Mouse (Mus musculus): ENCODE measurements around the gene Pgghg. TPM values are rescaled to one million over a fixed set of nuclear protein-coding genes. Genes with fewer than 3 reads are reported as not detected.

Pgghg gene
- polyA plus RNA-seq, 1 experiment from 2014 or later, result 22.6 TPM

DNA sequence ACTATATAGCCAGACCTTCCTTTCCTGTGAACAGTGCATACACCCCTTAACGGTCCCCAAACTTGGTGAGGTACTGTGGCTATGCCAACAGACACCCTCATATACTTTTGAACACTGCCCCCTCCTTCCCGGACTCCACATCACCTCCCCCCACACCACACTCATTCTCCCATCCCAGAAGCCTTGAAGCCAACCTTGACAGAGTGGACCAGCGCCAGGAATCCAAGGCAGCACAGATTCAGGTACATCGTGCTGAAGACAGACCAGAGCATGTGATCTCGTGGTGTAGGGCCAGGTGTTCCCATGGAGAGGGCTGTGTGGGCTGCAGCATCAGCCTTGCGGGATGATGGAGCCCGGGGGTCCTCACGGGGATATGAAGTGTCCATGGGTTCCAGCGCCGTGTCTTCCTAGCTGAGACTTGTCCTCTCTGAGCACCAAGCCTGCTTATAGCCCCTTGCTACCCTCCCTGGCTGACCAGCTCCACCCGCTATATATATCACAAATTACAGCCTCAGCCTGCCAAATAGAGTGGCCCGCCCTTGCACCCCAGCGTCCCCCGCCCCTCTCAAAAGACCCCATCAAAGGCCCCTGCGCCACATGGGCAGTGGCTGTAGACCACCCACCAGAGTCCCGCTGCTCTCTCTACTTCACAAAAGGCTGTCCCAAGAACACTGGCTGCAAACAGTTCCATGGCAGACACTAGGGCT, 8.8 kb downstream of the Pgghg start, which contains the start of gene Ifitm5:
Gene Ifitm5 (minus strand): TSS at position 468 of the 707 bp plus-strand sequence.
- DNase-seq, result no peak
- ATAC-seq (ENCODE audit: insufficient read depth), result no peak
- Histone ChIP-seq H3K4me1 (ENCODE audit: insufficient read depth) (peaks cover 11% of the 10 kb centered on the region; the same call in 1 of the 2 replicates), H3K27me3 (ENCODE audit: insufficient read depth, low read length) (no peaks in the 10 kb centered on the region), H3K4me3 (ENCODE audit: low read depth, low read length) (no peak within 1 kb of the TSS), H3K9me3 (ENCODE audit: low read depth, low read length) (no peaks in the 10 kb centered on the region), H3K4me2 (no peak within 1 kb of the TSS), H3K36me3 (ENCODE audit: insufficient read depth) (peaks cover 51% of the 10 kb centered on the region), H3K27ac (ENCODE audit: low read depth) (peak within 1 kb of the TSS; percentile 9; the same call in 1 of the 2 replicates), H3K9ac (no peak within 1 kb of the TSS)
- 86% methylated on average over 16 of the region's 16 CpGs for WGBS
- TF ChIP-seq CTCF (IDR thresholded peaks at IDR 0.05; ENCODE audit: low read depth), result no peak

- Histone ChIP-seq H3K4me2 (no peak overlapping the region; the same call in 1 of the 2 replicates), H3K36me3 (ENCODE audit: insufficient read depth) (peaks cover 41% of the 10 kb centered on the region), H3K9ac (no peak overlapping the region), H3K4me3 (ENCODE audit: low read depth, low read length) (no peak overlapping the region), H3K4me1 (ENCODE audit: insufficient read depth) (peaks cover 13% of the 10 kb centered on the region), H3K9me3 (ENCODE audit: low read depth, low read length) (no peaks in the 10 kb centered on the region), H3K27ac (ENCODE audit: low read depth) (peak overlapping the region; percentile 9; the same call in 1 of the 2 replicates), H3K27me3 (ENCODE audit: insufficient read depth, low read length) (no peaks in the 10 kb centered on the region)
- 34% methylated on average over 8 of the region's 8 CpGs for WGBS
- ATAC-seq (ENCODE audit: insufficient read depth) (no peak), DNase-seq (peak; percentile 61)
- no peak for TF ChIP-seq CTCF (IDR thresholded peaks at IDR 0.05; ENCODE audit: low read depth)
Observed at GRCm38 (mm10) chr7:140951051-140951450, 9.9 kb downstream of the Pgghg start.

GRCm38 (mm10) chr7:140951765-140952164, 10.6 kb downstream of the Pgghg start:
- Histone ChIP-seq H3K4me2 (no peak overlapping the region), H3K9ac (no peak overlapping the region), H3K9me3 (ENCODE audit: low read depth, low read length) (no peaks in the 10 kb centered on the region), H3K4me3 (ENCODE audit: low read depth, low read length) (no peak overlapping the region), H3K36me3 (ENCODE audit: insufficient read depth) (peaks cover 34% of the 10 kb centered on the region), H3K27ac (ENCODE audit: low read depth) (no peak overlapping the region), H3K4me1 (ENCODE audit: insufficient read depth) (peaks cover 20% of the 10 kb centered on the region), H3K27me3 (ENCODE audit: insufficient read depth, low read length) (no peaks in the 10 kb centered on the region)
- no peak for DNase-seq
- ATAC-seq (ENCODE audit: insufficient read depth), result no peak
- WGBS, result 72% methylated on average over 6 of the region's 6 CpGs
- TF ChIP-seq CTCF (IDR thresholded peaks at IDR 0.05; ENCODE audit: low read depth), result no peak

DNA sequence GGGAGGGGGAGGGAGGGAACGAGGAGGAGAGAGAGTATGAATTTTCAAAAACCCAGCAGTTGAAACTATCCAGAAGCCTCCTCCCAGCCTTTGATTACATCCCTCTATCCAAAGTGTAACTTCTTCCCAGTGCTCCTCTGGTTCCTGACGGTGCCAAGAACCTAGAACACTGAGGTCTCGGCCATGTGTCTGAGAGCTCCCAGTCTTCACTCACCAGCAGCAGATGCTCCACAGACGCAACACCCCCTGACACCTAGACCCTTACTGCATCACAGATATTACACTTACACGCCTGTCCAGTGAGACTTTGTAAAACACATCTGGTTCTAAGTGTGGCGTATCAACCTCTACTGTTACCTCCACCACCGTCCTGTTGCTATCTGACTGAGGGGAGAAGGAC, 11.2 kb downstream of the Pgghg start:
- WGBS, result 61% methylated on average over 7 of the region's 7 CpGs
- Histone ChIP-seq H3K4me2 (no peak overlapping the region), H3K27ac (ENCODE audit: low read depth) (no peak overlapping the region), H3K36me3 (ENCODE audit: insufficient read depth) (peaks cover 29% of the 10 kb centered on the region), H3K9me3 (ENCODE audit: low read depth, low read length) (no peaks in the 10 kb centered on the region), H3K4me3 (ENCODE audit: low read depth, low read length) (no peak overlapping the region), H3K27me3 (ENCODE audit: insufficient read depth, low read length) (no peaks in the 10 kb centered on the region), H3K4me1 (ENCODE audit: insufficient read depth) (peaks cover 20% of the 10 kb centered on the region), H3K9ac (no peak overlapping the region)
- ATAC-seq (ENCODE audit: insufficient read depth), result no peak
- no peak for TF ChIP-seq CTCF (IDR thresholded peaks at IDR 0.05; ENCODE audit: low read depth)
- no peak for DNase-seq

DNA sequence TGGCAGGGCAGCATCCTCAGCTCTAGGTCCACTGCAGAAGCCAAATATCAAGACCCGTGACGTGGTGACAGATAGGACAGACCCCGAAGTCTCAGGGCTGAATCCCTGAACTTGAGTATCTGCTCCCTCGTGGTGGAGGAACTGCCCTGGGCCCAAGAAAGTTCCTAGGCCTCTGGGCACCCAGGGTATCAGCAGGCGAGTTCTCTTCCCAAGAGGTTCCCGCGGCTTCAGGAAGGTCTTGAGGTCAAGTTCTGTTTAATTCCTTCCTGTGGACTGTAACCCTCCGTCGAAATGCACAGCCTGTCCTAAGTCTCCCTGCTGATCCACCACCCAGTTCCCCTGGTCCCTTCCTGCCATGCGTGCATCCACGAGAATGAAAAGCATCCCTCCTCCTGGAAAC, 11.9 kb downstream of the Pgghg start:
- Histone ChIP-seq H3K4me3 (ENCODE audit: low read depth, low read length) (no peak overlapping the region), H3K9ac (no peak overlapping the region), H3K27me3 (ENCODE audit: insufficient read depth, low read length) (no peaks in the 10 kb centered on the region), H3K4me2 (peak overlapping the region; percentile 90), H3K27ac (ENCODE audit: low read depth) (no peak overlapping the region), H3K9me3 (ENCODE audit: low read depth, low read length) (no peaks in the 10 kb centered on the region), H3K4me1 (ENCODE audit: insufficient read depth) (peaks cover 20% of the 10 kb centered on the region), H3K36me3 (ENCODE audit: insufficient read depth) (peaks cover 22% of the 10 kb centered on the region)
- no peak for DNase-seq
- no peak for ATAC-seq (ENCODE audit: insufficient read depth)
- WGBS, result 68% methylated on average over 11 of the region's 11 CpGs
- TF ChIP-seq CTCF (IDR thresholded peaks at IDR 0.05; ENCODE audit: low read depth), result no peak

DNA sequence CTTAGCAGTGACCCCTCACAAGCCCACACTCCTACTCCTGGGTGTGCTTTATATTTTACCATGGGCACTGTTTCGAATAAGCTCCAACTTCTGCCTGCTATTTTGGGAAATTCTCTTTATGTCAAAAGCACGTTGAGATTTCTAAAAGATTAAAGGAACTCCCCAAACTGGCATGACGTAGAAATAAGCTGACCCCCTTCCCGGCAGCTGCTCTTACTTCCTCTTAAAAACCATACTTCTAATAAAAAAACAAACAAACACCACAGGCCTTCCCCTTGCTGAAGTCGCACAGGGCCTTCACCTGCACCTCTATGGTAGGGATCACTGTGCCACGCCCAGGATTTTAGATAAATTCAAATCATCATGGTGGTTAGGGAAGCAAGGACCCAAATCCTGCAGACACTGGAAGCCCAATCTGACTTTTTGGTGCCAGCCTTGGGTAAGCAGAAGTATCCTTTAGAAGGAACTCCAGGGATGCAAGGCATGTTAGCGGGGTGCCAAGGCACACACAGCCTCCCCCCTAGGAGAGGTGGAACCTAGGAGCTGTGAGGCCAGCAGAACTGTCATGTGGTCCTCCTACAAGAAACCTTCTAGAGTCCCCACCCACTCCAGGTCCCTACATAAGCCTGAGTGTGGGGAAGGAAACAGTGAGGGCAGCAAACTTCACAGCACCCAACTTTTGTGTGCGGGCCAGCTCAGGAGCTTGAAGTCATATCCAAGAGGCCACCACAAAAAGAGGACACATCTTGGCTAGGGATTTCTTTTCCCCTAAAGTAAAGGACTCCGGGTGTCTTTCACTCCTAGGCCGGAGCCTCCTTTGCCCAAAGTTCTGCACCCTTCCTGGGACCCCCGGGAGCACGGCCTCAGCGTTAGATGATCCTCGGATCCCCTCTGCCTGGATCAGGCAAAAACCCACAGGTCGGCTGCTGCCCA, 12.9 kb downstream of the Pgghg start:
- 40% methylated on average over 15 of the region's 15 CpGs for WGBS
- Histone ChIP-seq H3K4me3 (ENCODE audit: low read depth, low read length) (peak overlapping the region; percentile 60), H3K9me3 (ENCODE audit: low read depth, low read length) (no peaks in the 10 kb centered on the region), H3K4me1 (ENCODE audit: insufficient read depth) (peaks cover 20% of the 10 kb centered on the region), H3K4me2 (peak overlapping the region; percentile 90), H3K27ac (ENCODE audit: low read depth) (peak overlapping the region; percentile 44; the same call in 1 of the 2 replicates), H3K36me3 (ENCODE audit: insufficient read depth) (peaks cover 13% of the 10 kb centered on the region), H3K27me3 (ENCODE audit: insufficient read depth, low read length) (no peaks in the 10 kb centered on the region), H3K9ac (peak overlapping the region; percentile 67)
- no peak for TF ChIP-seq CTCF (IDR thresholded peaks at IDR 0.05; ENCODE audit: low read depth)
- DNase-seq (no peak), ATAC-seq (ENCODE audit: insufficient read depth) (no peak)

GRCm38 (mm10) chr7:140954733-140955071, 13.5 kb downstream of the Pgghg start:
- no peak for TF ChIP-seq CTCF (IDR thresholded peaks at IDR 0.05; ENCODE audit: low read depth)
- H3K4me1 ChIP-seq (ENCODE audit: insufficient read depth), result peaks cover 20% of the 10 kb centered on the region

More at GRCm38 (mm10) chr7:140954733-140955071, 13.5 kb downstream of the Pgghg start:
- Histone ChIP-seq H3K27me3 (ENCODE audit: insufficient read depth, low read length) (no peaks in the 10 kb centered on the region), H3K9ac (peak overlapping the region; percentile 67), H3K4me2 (peak overlapping the region; percentile 90), H3K9me3 (ENCODE audit: low read depth, low read length) (no peaks in the 10 kb centered on the region), H3K27ac (ENCODE audit: low read depth) (peak overlapping the region; percentile 44; the same call in 1 of the 2 replicates), H3K36me3 (ENCODE audit: insufficient read depth) (peaks cover 7% of the 10 kb centered on the region; the same call in 1 of the 2 replicates), H3K4me3 (ENCODE audit: low read depth, low read length) (peak overlapping the region; percentile 60)
- DNase-seq (no peak), ATAC-seq (ENCODE audit: insufficient read depth) (no peak)
- 4% methylated on average over 9 of the region's 9 CpGs for WGBS

All from lung, embryonic 14.5 days (tissue).